Mouse (Mus musculus) cerebellum, postnatal 4 days (tissue): ENCODE results near the gene Ankrd26.
"Not testable (repeated sequence)": the region's sequence is repeated elsewhere in the genome, so short reads cannot be mapped to it uniquely, and the experiment has no call there.

Experiments
- DNase-seq, 2 experiments: peaks; one replicate each; pipeline ENCODE4 v3.0.0; 2022; ENCODE audit warnings: low spot score in 2 of 2, mixed read lengths in 1 of 2

Gene Ankrd26

GRCm38 (mm10) chr6:118561745-118562609 lies at the start of gene Ankrd26:
Gene Ankrd26, minus strand, starts transcription at chr6:118562226.
- DNase-seq = peak; percentile 72 to 88

GRCm38 (mm10) chr6:118608906-118609305 lies 46.9 kb upstream of the Ankrd26 start:
- DNase-seq = no peak

GRCm38 (mm10) chr6:118605974-118606373 lies 43.9 kb upstream of the Ankrd26 start:
- no peak for DNase-seq

- DNase-seq = no peak
These were observed 41.8 kb upstream of the Ankrd26 start for GRCm38 (mm10) chr6:118603825-118604224.

- peak in 1 of 2 experiments; percentile 15 for DNase-seq
These were observed 33.6 kb upstream of the Ankrd26 start for GRCm38 (mm10) chr6:118595681-118596055.

- peak in 1 of 2 experiments; percentile 42 for DNase-seq
These were observed 33.0 kb upstream of the Ankrd26 start for GRCm38 (mm10) chr6:118594833-118595680.

- DNase-seq = no peak
These were observed 32.0 kb upstream of the Ankrd26 start for GRCm38 (mm10) chr6:118594070-118594469.

GRCm38 (mm10) chr6:118593377-118594061 lies 31.5 kb upstream of the Ankrd26 start:
- DNase-seq = peak in 1 of 2 experiments; percentile 12

GRCm38 (mm10) chr6:118592662-118593376 lies 30.8 kb upstream of the Ankrd26 start:
- DNase-seq = no peak

GRCm38 (mm10) chr6:118578741-118579140 lies 16.7 kb upstream of the Ankrd26 start:
- DNase-seq = not testable (repeated sequence)

GRCm38 (mm10) chr6:118574351-118574750 lies 12.3 kb upstream of the Ankrd26 start:
- no peak for DNase-seq

GRCm38 (mm10) chr6:118567816-118568215 lies 5.8 kb upstream of the Ankrd26 start:
- no peak for DNase-seq

GRCm38 (mm10) chr6:118561225-118561624 lies 801 bp downstream of the Ankrd26 start:
- DNase-seq = no peak

- no peak for DNase-seq
These were observed 23.4 kb downstream of the Ankrd26 start for GRCm38 (mm10) chr6:118538627-118539026.

GRCm38 (mm10) chr6:118537201-118537600 lies 24.8 kb downstream of the Ankrd26 start:
- DNase-seq = not testable (repeated sequence)

- no peak for DNase-seq
These were observed 26.7 kb downstream of the Ankrd26 start for GRCm38 (mm10) chr6:118535321-118535720.

- no peak for DNase-seq
These were observed 28.6 kb downstream of the Ankrd26 start for GRCm38 (mm10) chr6:118533381-118533780.

- DNase-seq = no peak
These were observed 41.4 kb downstream of the Ankrd26 start for GRCm38 (mm10) chr6:118520668-118521067.

- no peak for DNase-seq
These were observed 48.6 kb downstream of the Ankrd26 start for GRCm38 (mm10) chr6:118513335-118514012.

GRCm38 (mm10) chr6:118499010-118499409 lies 63.0 kb downstream of the Ankrd26 start:
- no peak for DNase-seq

- DNase-seq = no peak
These were observed 79.9 kb downstream of the Ankrd26 start for GRCm38 (mm10) chr6:118482125-118482524.
